ENCODE assay signal across 9 mouse cellular contexts in genomic region chr3:96937606-96938005, GRCm38 (mm10). TPM values are rescaled to one million over a fixed set of nuclear protein-coding genes. Genes with fewer than 3 reads are reported as not detected.
A peak's percentile ranks its signal among the peaks of the same experiment; 100 is the strongest.
DNase-seq lines count a peak whose midpoint lies in the region; ATAC-seq and TF ChIP-seq lines count a peak whose summit lies in the region.
"Had no signal": no experiment of that assay in that cellular context is flagged by ENCODE, and none has a peak within 500 bp of the region (broad histone marks: within the 10 kb centered on the region; RNA-seq: fewer than 3 reads in every experiment).

No protein-coding gene starts in this region.

- H3K9ac ChIP-seq in embryonic facial prominence, embryonic 12.5 days = no peak overlapping the region
- H3K9ac ChIP-seq in neural tube, embryonic 15.5 days (replicated peaks) = no peak overlapping the region

- peak; percentile 43; the same call in 1 of the 2 replicates for ATAC-seq in embryonic facial prominence, embryonic 12.5 days (ENCODE audit: insufficient number of reproducible peaks, insufficient read depth, low FRiP score, low TSS enrichment)
- peak; percentile 83 for ATAC-seq in neural tube, embryonic 15.5 days (ENCODE audit: low FRiP score)
- ATAC-seq in monocyte, adult 5-6 weeks (replicated peaks; ENCODE audit: insufficient number of reproducible peaks, low FRiP score, low TSS enrichment, poor library complexity, severe bottlenecking) = no peak

- H3K9me3 ChIP-seq in embryonic facial prominence, embryonic 12.5 days = no peaks in the 10 kb centered on the region
- no peaks in the 10 kb centered on the region for H3K9me3 ChIP-seq in neural tube, embryonic 15.5 days (replicated peaks)
- H3K9me3 ChIP-seq: G1E had no signal

- H3K4me1 ChIP-seq in embryonic facial prominence, embryonic 12.5 days = no peaks in the 10 kb centered on the region
- H3K4me1 ChIP-seq in neural tube, embryonic 15.5 days = peaks cover 26% of the 10 kb centered on the region
- no peaks in the 10 kb centered on the region; the same call in 1 of the 2 replicates for H3K4me1 ChIP-seq in cerebellum, adult 2 months (ENCODE audit: control insufficient read depth, insufficient read depth, low read length)

- H3K4me3 ChIP-seq in embryonic facial prominence, embryonic 12.5 days = no peak overlapping the region
- H3K4me3 ChIP-seq in neural tube, embryonic 15.5 days (replicated peaks) = no peak overlapping the region
- no peak overlapping the region for H3K4me3 ChIP-seq in cerebellum, adult 2 months (replicated peaks; ENCODE audit: insufficient read depth, low read depth, low read length)

- no peak overlapping the region for H3K4me2 ChIP-seq in embryonic facial prominence, embryonic 12.5 days (replicated peaks)
- peak overlapping the region; percentile 30 for H3K4me2 ChIP-seq in neural tube, embryonic 15.5 days

- H3K27me3 ChIP-seq in embryonic facial prominence, embryonic 12.5 days = no peaks in the 10 kb centered on the region; the same call in 1 of the 2 replicates
- H3K27me3 ChIP-seq in neural tube, embryonic 15.5 days (replicated peaks) = 0 out of 2 replicates have a peak, but pooled peaks cover 8% of the 10 kb centered on the region
- H3K27me3 ChIP-seq in cerebellum, adult 2 months (ENCODE audit: control insufficient read depth, insufficient read depth, low read length) = no peaks in the 10 kb centered on the region

- DNase-seq in left cerebral cortex, postnatal 4 days = peak; percentile 44
- no peak for DNase-seq in left cerebral cortex, postnatal 25 days (ENCODE audit: low spot score in 2 of 2)
- DNase-seq in layer of hippocampus, postnatal 14 days (ENCODE audit: low spot score in 2 of 2) = peak; percentile 13 to 26
- no peak for DNase-seq in cerebellum, adult 2 months
- DNase-seq in gastrocnemius, postnatal 36 days = no peak

- no peak for TF ChIP-seq POLR2A in cerebellum, adult 2 months (IDR thresholded peaks at IDR 0.05; ENCODE audit: borderline replicate concordance, insufficient read depth, low read length)

- no peaks in the 10 kb centered on the region for H3K36me3 ChIP-seq in embryonic facial prominence, embryonic 12.5 days
- no peaks in the 10 kb centered on the region for H3K36me3 ChIP-seq in neural tube, embryonic 15.5 days
- H3K36me3 ChIP-seq: G1E had no signal

- intact Hi-C loops in left cerebral cortex, postnatal 4 days (cut with DNase I) = loop anchor here (2.0 to 10.0 kb wide), 4 partner anchors 137 to 650 kb away; no protein-coding TSS in a partner anchor
- intact Hi-C loops in left cerebral cortex, postnatal 25 days (cut with DNase I) = loop anchor here (2.0 to 10.0 kb wide), 4 partner anchors 139 to 1467 kb away; no protein-coding TSS in a partner anchor
- intact Hi-C loops in gastrocnemius, postnatal 36 days (cut with DNase I) = loop anchor here (2.0 kb wide), 2 partner anchors 139 to 247 kb away; no protein-coding TSS in a partner anchor

- no peak overlapping the region for H3K27ac ChIP-seq in embryonic facial prominence, embryonic 12.5 days
- peak overlapping the region; percentile 46; the same call in 1 of the 2 replicates for H3K27ac ChIP-seq in neural tube, embryonic 15.5 days (replicated peaks)
- no peak overlapping the region for H3K27ac ChIP-seq in cerebellum, adult 2 months (ENCODE audit: insufficient read depth, low read length)

- no peak for TF ChIP-seq CTCF in cerebellum, adult 2 months (IDR thresholded peaks at IDR 0.05; ENCODE audit: borderline replicate concordance, insufficient read depth, low read depth, low read length)

- 35% methylated on average over 5 of the region's 5 CpGs for WGBS in embryonic facial prominence, embryonic 12.5 days
- 4% methylated on average over 5 of the region's 5 CpGs for WGBS in neural tube, embryonic 15.5 days
- WGBS in cerebellum, adult 2 months = 41% methylated on average over 5 of the region's 5 CpGs

RNA-seq across cellular contexts. Expression of gene Gja8, which starts 11.8 kb away (rescaled TPM):
- not detected for total RNA-seq in left cerebral cortex, postnatal 4 days (2021)
- not detected for total RNA-seq in left cerebral cortex, postnatal 25 days (2021)
- 0.65 and 2.4 TPM in 2 replicates for polyA plus RNA-seq in embryonic facial prominence, embryonic 12.5 days (2016; fragmentation: Nextera tagmentation; extraction: Ambion mirVana)
- not detected for total RNA-seq in layer of hippocampus, postnatal 14 days (2021)
- polyA plus RNA-seq in neural tube, embryonic 15.5 days (2015; fragmentation: Nextera tagmentation; extraction: Ambion mirVana) = 0.03 and 0.05 TPM in 2 replicates
- not detected in 2 replicates for polyA plus RNA-seq in cerebellum, adult 2 months (2012; rRNA removed)
- total RNA-seq in monocyte, adult 5-6 weeks (2017) = not detected in 3 replicates
- not detected for total RNA-seq in gastrocnemius, postnatal 36 days (2021)
- polyA plus RNA-seq: G1E had no signal

RNA-seq across cellular contexts. Expression of gene Gpr89, which starts 32.5 kb away (rescaled TPM):
- 10 to 100 TPM; 36.0 to 42.8 TPM for total RNA-seq in left cerebral cortex, postnatal 4 days (2021)
- total RNA-seq in left cerebral cortex, postnatal 25 days (2021) = 10 to 100 TPM; 44.6 to 46.3 TPM
- polyA plus RNA-seq in embryonic facial prominence, embryonic 12.5 days (2016; fragmentation: Nextera tagmentation; extraction: Ambion mirVana) = 40.8 and 43.1 TPM in 2 replicates
- total RNA-seq in layer of hippocampus, postnatal 14 days (2021) = 10 to 100 TPM; 40.2 to 45.0 TPM
- 37.7 and 39.2 TPM in 2 replicates for polyA plus RNA-seq in neural tube, embryonic 15.5 days (2015; fragmentation: Nextera tagmentation; extraction: Ambion mirVana)
- polyA plus RNA-seq in cerebellum, adult 2 months (2012; rRNA removed) = 19.0 TPM in 2 replicates
- 3.7 to 12.8 TPM (median 10.0 TPM) in 3 replicates for total RNA-seq in monocyte, adult 5-6 weeks (2017)
- total RNA-seq in gastrocnemius, postnatal 36 days (2021) = 10 to 100 TPM; 14.8 to 18.3 TPM

RNA-seq across cellular contexts. Expression of gene Gja5, which starts 33.1 kb away (rescaled TPM):
- total RNA-seq in left cerebral cortex, postnatal 4 days (2021) = 1 to 10 TPM; 1.4 to 1.7 TPM
- total RNA-seq in left cerebral cortex, postnatal 25 days (2021) = 1 to 10 TPM; 1.2 to 2.3 TPM
- 14.3 and 20.6 TPM in 2 replicates for polyA plus RNA-seq in embryonic facial prominence, embryonic 12.5 days (2016; fragmentation: Nextera tagmentation; extraction: Ambion mirVana)
- 1 to 10 TPM; 1.4 to 4.1 TPM for total RNA-seq in layer of hippocampus, postnatal 14 days (2021)
- polyA plus RNA-seq in neural tube, embryonic 15.5 days (2015; fragmentation: Nextera tagmentation; extraction: Ambion mirVana) = 3.0 and 4.4 TPM in 2 replicates
- 0.64 and 0.65 TPM in 2 replicates for polyA plus RNA-seq in cerebellum, adult 2 months (2012; rRNA removed)
- not detected in 3 replicates for total RNA-seq in monocyte, adult 5-6 weeks (2017)
- total RNA-seq in gastrocnemius, postnatal 36 days (2021) = 1 to 10 TPM; 1.7 to 2.2 TPM

Comparison
In these comparisons a context has a peak if more than half of its experiments do, and no peak if none do; other contexts are left out.
1. DNase-seq: peak in left cerebral cortex, postnatal 4 days (single experiment) and layer of hippocampus, postnatal 14 days (2 of 2); none in left cerebral cortex, postnatal 25 days (0 of 2), cerebellum, adult 2 months (0 of 2) and gastrocnemius, postnatal 36 days (0 of 2).